Mouse (Mus musculus) urinary bladder, postnatal 10 days (tissue): ENCODE measurements at regions not wholly inside any gene's neighbourhood (a gene's known extent, or its start where the extent isn't known, plus 50 kb on each side); places are given as distances from the start of the nearest gene placed in this dataset.
A peak's percentile ranks its signal among the peaks of the same experiment; 100 is the strongest.
"Not testable (repeated sequence)": the region's sequence is repeated elsewhere in the genome, so short reads cannot be mapped to it uniquely, and the experiment has no call there.

Experiments
- DNase-seq: peaks from one replicate; pipeline ENCODE4 v3.0.0; 2022; ENCODE audit warnings: low spot score

- no peak for DNase-seq
Observed at GRCm38 (mm10) chr1:7388627-7389026, 2580.9 kb downstream of the Gm37988 start.

- DNase-seq, result no peak
Observed at GRCm38 (mm10) chr1:7393508-7393907, 2585.8 kb downstream of the Gm37988 start.

- no peak for DNase-seq
Observed at GRCm38 (mm10) chr1:7394161-7394560, 2586.5 kb downstream of the Gm37988 start.

- DNase-seq, result no peak
Observed at GRCm38 (mm10) chr1:7395527-7395926, 2587.8 kb downstream of the Gm37988 start.

GRCm38 (mm10) chr1:7396867-7397806 lies 2589.4 kb downstream of the Gm37988 start:
- DNase-seq, result no peak

- peak; percentile 94 for DNase-seq
Observed at GRCm38 (mm10) chr1:7397807-7398446, 2590.2 kb downstream of the Gm37988 start.

- DNase-seq, result no peak
Observed at GRCm38 (mm10) chr1:7398678-7399218, 2591.1 kb downstream of the Gm37988 start.

GRCm38 (mm10) chr1:7405651-7406050 lies 2598.0 kb downstream of the Gm37988 start:
- not testable (repeated sequence) for DNase-seq

- no peak for DNase-seq
Observed at GRCm38 (mm10) chr1:7414444-7414843, 2606.8 kb downstream of the Gm37988 start.

GRCm38 (mm10) chr1:7451660-7452155 lies 2644.0 kb downstream of the Gm37988 start:
- DNase-seq, result no peak

- no peak for DNase-seq
Observed at GRCm38 (mm10) chr1:7454931-7455330, 2647.2 kb downstream of the Gm37988 start.

- DNase-seq, result no peak
Observed at GRCm38 (mm10) chr1:7457895-7458294, 2650.2 kb downstream of the Gm37988 start.

GRCm38 (mm10) chr1:7494096-7494495 lies 2686.4 kb downstream of the Gm37988 start:
- DNase-seq, result no peak

- DNase-seq, result no peak
Observed at GRCm38 (mm10) chr1:7499042-7499441, 2691.3 kb downstream of the Gm37988 start.

GRCm38 (mm10) chr1:7502363-7502762 lies 2694.7 kb downstream of the Gm37988 start:
- no peak for DNase-seq

- DNase-seq, result no peak
Observed at GRCm38 (mm10) chr1:7518791-7519190, 2711.1 kb downstream of the Gm37988 start.

- DNase-seq, result no peak
Observed at GRCm38 (mm10) chr1:7533506-7533905, 2725.8 kb downstream of the Gm37988 start.

GRCm38 (mm10) chr1:7535191-7535590 lies 2727.5 kb downstream of the Gm37988 start:
- DNase-seq, result no peak

- DNase-seq, result no peak
Observed at GRCm38 (mm10) chr1:7543492-7543891, 2735.8 kb downstream of the Gm37988 start.

GRCm38 (mm10) chr1:7548261-7548660 lies 2740.6 kb downstream of the Gm37988 start:
- DNase-seq, result no peak

GRCm38 (mm10) chr1:7574787-7575186 lies 2767.1 kb downstream of the Gm37988 start:
- DNase-seq, result no peak

GRCm38 (mm10) chr1:7586409-7586808 lies 2778.7 kb downstream of the Gm37988 start:
- no peak for DNase-seq

GRCm38 (mm10) chr1:7591327-7591726 lies 2783.6 kb downstream of the Gm37988 start:
- no peak for DNase-seq
